Mouse (Mus musculus) thymus, adult 2 months (tissue): ENCODE results near the gene Slc6a4. TPM values are rescaled to one million over a fixed set of nuclear protein-coding genes. Genes with fewer than 3 reads are reported as not detected.

ENCODE experiments used
- DNase-seq: peaks from one replicate; pipeline ENCODE4 v3.0.0; 2021
- H3K27ac ChIP-seq: fragments of 200-500 bp; 2 replicates; pipeline ENCODE4 v1.5.1; 2012; ENCODE audit warnings: low read length, control low read depth; ENCODE audit not compliant: control insufficient read depth, insufficient read depth
- H3K27me3 ChIP-seq: fragments of 200-500 bp; 2 replicates; pipeline ENCODE4 v1.6.1; 2012; ENCODE audit warnings: mild to moderate bottlenecking, low read length, moderate library complexity, mixed read lengths; ENCODE audit not compliant: control insufficient read depth, insufficient read depth
- H3K36me3 ChIP-seq: fragments of 200-500 bp; 2 replicates; pipeline ENCODE4 v1.6.1; 2012; ENCODE audit warnings: mild to moderate bottlenecking, low read length, moderate library complexity; ENCODE audit not compliant: control insufficient read depth, insufficient read depth
- H3K4me1 ChIP-seq: fragments of 200-500 bp; replicated peaks from 2 replicates; pipeline ENCODE4 v1.6.1; 2012; ENCODE audit warnings: low read length; ENCODE audit not compliant: control insufficient read depth, insufficient read depth
- H3K4me3 ChIP-seq: fragments of 200-500 bp; 2 replicates; pipeline ENCODE4 v1.5.1; 2012; ENCODE audit warnings: mild to moderate bottlenecking, low read length, control low read depth, moderate library complexity; ENCODE audit not compliant: control insufficient read depth, insufficient read depth
- CTCF ChIP-seq: fragments of 200-500 bp; IDR thresholded peaks from 2 replicates; pipeline ENCODE4 v1.5.1; 2012; ENCODE audit warnings: mild to moderate bottlenecking, control low read depth, low read length, moderate library complexity, borderline replicate concordance; ENCODE audit not compliant: control insufficient read depth, poor library complexity, insufficient read depth; ENCODE audit errors: extremely low read depth
- POLR2A ChIP-seq: fragments of 200-500 bp; IDR thresholded peaks from 2 replicates; pipeline ENCODE4 v1.6.1; 2012; ENCODE audit warnings: mild to moderate bottlenecking, low read length, control low read depth, moderate library complexity; ENCODE audit not compliant: control insufficient read depth, poor library complexity, insufficient read depth; ENCODE audit errors: extremely low read depth
- WGBS: fragments of 180-500 bp; shearing (Covaris S2); methylation state at CpG from one replicate; pipeline ENCODE4 v1.1.7; 2018; 5-methylcytosine and 5-hydroxymethylcytosine counted together
- polyA plus RNA-seq: library from polyadenylated mRNA; depleted of rRNA; stranded (reverse); fragments of >200 nt; gene quantifications from 2 replicates; pipeline ENCODE4 v1.2.3, GENCODE M21; 2012

Gene Slc6a4
- polyA plus RNA-seq, 1 experiment, result 6.5 TPM

- 18% methylated on average over 5 of the region's 5 CpGs for WGBS
- H3K36me3 ChIP-seq, result no peaks in the 10 kb centered on the region
- DNase-seq, result no peak
- H3K4me1 ChIP-seq, result peaks cover 11% of the 10 kb centered on the region
- H3K27me3 ChIP-seq, result peaks cover 21% of the 10 kb centered on the region
- H3K27ac ChIP-seq, result no peak overlapping the region
- no peak overlapping the region for H3K4me3 ChIP-seq
- TF ChIP-seq POLR2A (no peak), CTCF (no peak)
These were observed 2.3 kb downstream of the Slc6a4 start for GRCm38 (mm10) chr11:77000741-77001140.

GRCm38 (mm10) chr11:77002361-77002760 is 4.0 kb downstream of the Slc6a4 start:
- Histone ChIP-seq H3K27ac (no peak overlapping the region), H3K27me3 (peaks cover 14% of the 10 kb centered on the region), H3K4me1 (peaks cover 11% of the 10 kb centered on the region), H3K36me3 (no peaks in the 10 kb centered on the region), H3K4me3 (no peak overlapping the region)
- no peak for DNase-seq
- TF ChIP-seq CTCF, result no peak
- no peak for TF ChIP-seq POLR2A
- 93% methylated on average over 1 of the region's 1 CpGs for WGBS

- no peak for DNase-seq
- no peaks in the 10 kb centered on the region for H3K27me3 ChIP-seq
- no peaks in the 10 kb centered on the region for H3K36me3 ChIP-seq
- H3K4me3 ChIP-seq, result no peak overlapping the region
- WGBS, result 70% methylated on average over 4 of the region's 4 CpGs
- H3K4me1 ChIP-seq, result no peaks in the 10 kb centered on the region
- TF ChIP-seq CTCF (no peak), POLR2A (no peak)
- H3K27ac ChIP-seq, result no peak overlapping the region
These were observed 7.5 kb downstream of the Slc6a4 start for GRCm38 (mm10) chr11:77005881-77006280.

- Histone ChIP-seq H3K27ac (no peak overlapping the region), H3K4me3 (no peak overlapping the region), H3K4me1 (no peaks in the 10 kb centered on the region), H3K36me3 (no peaks in the 10 kb centered on the region), H3K27me3 (no peaks in the 10 kb centered on the region)
- no peak for DNase-seq
- WGBS, result 50% methylated on average over 6 of the region's 6 CpGs
- TF ChIP-seq POLR2A, result no peak
- TF ChIP-seq CTCF, result no peak
These were observed 8.2 kb downstream of the Slc6a4 start for GRCm38 (mm10) chr11:77006616-77007015.

- TF ChIP-seq CTCF, result no peak
- TF ChIP-seq POLR2A, result no peak
- no peaks in the 10 kb centered on the region for H3K4me1 ChIP-seq
- H3K4me3 ChIP-seq, result no peak overlapping the region
- no peaks in the 10 kb centered on the region for H3K27me3 ChIP-seq
- no peak for DNase-seq
- 83% methylated on average over 16 of the region's 16 CpGs for WGBS
- H3K27ac ChIP-seq, result no peak overlapping the region
- no peaks in the 10 kb centered on the region for H3K36me3 ChIP-seq
These were observed 10.9 kb downstream of the Slc6a4 start for GRCm38 (mm10) chr11:77009069-77010025.

- Histone ChIP-seq H3K4me3 (no peak overlapping the region), H3K27me3 (no peaks in the 10 kb centered on the region), H3K27ac (no peak overlapping the region), H3K4me1 (no peaks in the 10 kb centered on the region), H3K36me3 (no peaks in the 10 kb centered on the region)
- TF ChIP-seq POLR2A, result no peak
- DNase-seq, result no peak
- WGBS, result 78% methylated on average over 10 of the region's 10 CpGs
These were observed 12.5 kb downstream of the Slc6a4 start for GRCm38 (mm10) chr11:77010762-77011475.
